Mouse (Mus musculus) liver, embryonic 14.5 days (tissue): ENCODE measurements around the gene Zc3hav1l.

Source experiments
- CTCF ChIP-seq: IDR thresholded peaks from 2 replicates; pipeline ENCODE4 v1.5.1; 2016; ENCODE audit warnings: antibody characterized with exemption, low read depth, control low read depth
- EP300 ChIP-seq: IDR thresholded peaks from 2 replicates; pipeline ENCODE4 v1.6.1; 2016; ENCODE audit warnings: antibody characterized with exemption, low read depth

GRCm38 (mm10) chr6:38251464-38251863, 47.6 kb downstream of the Zc3hav1l start:
- TF ChIP-seq CTCF (no peak), EP300 (no peak)
